Mouse (Mus musculus): ENCODE measurements at regions not wholly inside any gene's neighbourhood (a gene's known extent, or its start where the extent isn't known, plus 50 kb on each side); places are given as distances from the start of the nearest gene placed in this dataset.

DNA sequence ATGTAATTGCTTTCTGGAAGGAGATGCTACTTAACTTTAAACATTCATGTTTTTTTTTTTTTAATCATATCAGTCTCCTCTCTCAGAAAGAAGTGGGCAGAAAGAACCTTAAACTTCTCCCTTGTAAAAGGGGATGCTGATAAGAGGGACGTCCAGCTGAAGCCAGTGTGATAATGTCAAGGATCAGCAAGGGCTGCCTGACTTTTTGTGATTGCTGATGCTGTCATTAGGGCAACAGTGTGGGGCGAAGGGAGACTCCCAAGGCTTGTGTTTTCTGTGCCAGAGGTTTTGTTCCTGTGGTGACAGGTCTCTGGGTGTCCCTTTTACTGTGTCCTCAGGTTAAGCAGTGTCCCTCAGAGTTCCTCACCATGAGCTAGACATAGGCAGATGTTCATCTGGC, 61.8 kb upstream of the Prkar2b start:
- TF ChIP-seq POLR2A (IDR thresholded peaks at IDR 0.05; ENCODE audit: control insufficient read depth, low read depth, low read length) = no peak
- no peak for TF ChIP-seq CTCF (IDR thresholded peaks at IDR 0.05; ENCODE audit: control insufficient read depth, insufficient read depth, insufficient replicate concordance, low read depth, low read length)
